Mouse (Mus musculus) thymus, adult 2 months (tissue): ENCODE measurements at regions not wholly inside any gene's neighbourhood (a gene's known extent, or its start where the extent isn't known, plus 50 kb on each side); places are given as distances from the start of the nearest gene placed in this dataset.

Experiments
- DNase-seq: peaks from one replicate; pipeline ENCODE4 v3.0.0; 2021
- H3K27ac ChIP-seq: fragments of 200-500 bp; 2 replicates; pipeline ENCODE4 v1.5.1; 2012; ENCODE audit warnings: low read length, control low read depth; ENCODE audit not compliant: control insufficient read depth, insufficient read depth
- H3K27me3 ChIP-seq: fragments of 200-500 bp; 2 replicates; pipeline ENCODE4 v1.6.1; 2012; ENCODE audit warnings: mild to moderate bottlenecking, low read length, moderate library complexity, mixed read lengths; ENCODE audit not compliant: control insufficient read depth, insufficient read depth
- H3K36me3 ChIP-seq: fragments of 200-500 bp; 2 replicates; pipeline ENCODE4 v1.6.1; 2012; ENCODE audit warnings: mild to moderate bottlenecking, low read length, moderate library complexity; ENCODE audit not compliant: control insufficient read depth, insufficient read depth
- H3K4me1 ChIP-seq: fragments of 200-500 bp; replicated peaks from 2 replicates; pipeline ENCODE4 v1.6.1; 2012; ENCODE audit warnings: low read length; ENCODE audit not compliant: control insufficient read depth, insufficient read depth
- H3K4me3 ChIP-seq: fragments of 200-500 bp; 2 replicates; pipeline ENCODE4 v1.5.1; 2012; ENCODE audit warnings: mild to moderate bottlenecking, low read length, control low read depth, moderate library complexity; ENCODE audit not compliant: control insufficient read depth, insufficient read depth
- CTCF ChIP-seq: fragments of 200-500 bp; IDR thresholded peaks from 2 replicates; pipeline ENCODE4 v1.5.1; 2012; ENCODE audit warnings: mild to moderate bottlenecking, control low read depth, low read length, moderate library complexity, borderline replicate concordance; ENCODE audit not compliant: control insufficient read depth, poor library complexity, insufficient read depth; ENCODE audit errors: extremely low read depth
- POLR2A ChIP-seq: fragments of 200-500 bp; IDR thresholded peaks from 2 replicates; pipeline ENCODE4 v1.6.1; 2012; ENCODE audit warnings: mild to moderate bottlenecking, low read length, control low read depth, moderate library complexity; ENCODE audit not compliant: control insufficient read depth, poor library complexity, insufficient read depth; ENCODE audit errors: extremely low read depth
- WGBS: fragments of 180-500 bp; shearing (Covaris S2); methylation state at CpG from one replicate; pipeline ENCODE4 v1.1.7; 2018; 5-methylcytosine and 5-hydroxymethylcytosine counted together

DNA sequence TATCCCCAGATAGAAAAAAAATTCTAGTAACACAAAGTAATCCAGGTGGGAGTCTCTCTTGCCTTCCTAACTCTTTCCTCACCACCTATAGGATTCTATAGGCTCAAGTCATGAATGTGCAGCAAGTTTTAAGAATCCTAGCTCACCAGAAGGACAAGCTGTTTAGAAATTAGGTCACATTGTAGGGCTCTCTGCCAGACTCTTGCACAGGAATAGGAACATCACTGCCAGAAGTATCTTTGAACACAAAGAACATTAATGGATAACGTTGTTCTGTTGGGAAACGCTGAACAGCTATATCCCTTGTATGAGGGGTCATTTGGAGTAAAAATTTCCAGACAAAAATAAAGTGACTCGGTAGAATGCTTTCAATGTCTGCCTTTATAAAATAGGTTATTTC lies 75.6 kb upstream of the Peli1 start:
- Histone ChIP-seq H3K27me3 (no peaks in the 10 kb centered on the region), H3K36me3 (no peaks in the 10 kb centered on the region), H3K4me3 (no peak overlapping the region), H3K4me1 (no peaks in the 10 kb centered on the region), H3K27ac (no peak overlapping the region)
- TF ChIP-seq CTCF (no peak), POLR2A (no peak)
- no peak for DNase-seq
- 94% methylated on average over 3 of the region's 3 CpGs for WGBS

DNA sequence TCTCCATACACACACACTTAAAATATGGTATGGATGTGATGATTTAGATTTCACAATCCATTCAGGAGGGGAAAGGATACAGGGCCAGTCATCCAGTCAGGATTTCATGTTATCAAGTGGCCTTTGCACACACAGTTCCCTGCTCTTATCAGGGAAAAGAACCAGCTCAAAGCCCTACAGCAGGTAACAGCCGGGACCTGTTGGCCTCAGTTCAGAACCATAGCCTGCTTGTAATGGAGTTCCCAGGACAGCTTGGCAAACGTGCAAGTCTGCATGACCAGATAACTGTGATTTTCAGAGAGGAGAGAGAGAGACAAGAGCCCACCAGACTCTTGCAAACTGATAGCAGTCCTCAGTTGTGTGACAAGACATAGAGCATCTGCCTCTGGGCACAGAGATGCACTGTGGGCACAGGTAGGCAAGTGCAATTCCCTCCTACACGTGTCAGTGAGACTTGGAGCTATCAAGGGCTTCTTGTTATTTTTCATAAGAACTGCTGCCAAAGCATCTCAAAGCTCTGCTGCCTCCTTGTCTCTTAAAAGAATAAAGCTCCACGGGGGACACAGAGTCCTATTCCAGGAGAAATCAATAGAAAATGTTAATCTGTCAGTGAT lies 74.9 kb upstream of the Peli1 start:
- TF ChIP-seq POLR2A (no peak), CTCF (no peak)
- H3K36me3 ChIP-seq: no peaks in the 10 kb centered on the region
- WGBS: 92% methylated on average over 4 of the region's 4 CpGs
- no peak overlapping the region for H3K27ac ChIP-seq
- no peaks in the 10 kb centered on the region for H3K27me3 ChIP-seq
- no peaks in the 10 kb centered on the region for H3K4me1 ChIP-seq
- H3K4me3 ChIP-seq: no peak overlapping the region
- no peak for DNase-seq

DNA sequence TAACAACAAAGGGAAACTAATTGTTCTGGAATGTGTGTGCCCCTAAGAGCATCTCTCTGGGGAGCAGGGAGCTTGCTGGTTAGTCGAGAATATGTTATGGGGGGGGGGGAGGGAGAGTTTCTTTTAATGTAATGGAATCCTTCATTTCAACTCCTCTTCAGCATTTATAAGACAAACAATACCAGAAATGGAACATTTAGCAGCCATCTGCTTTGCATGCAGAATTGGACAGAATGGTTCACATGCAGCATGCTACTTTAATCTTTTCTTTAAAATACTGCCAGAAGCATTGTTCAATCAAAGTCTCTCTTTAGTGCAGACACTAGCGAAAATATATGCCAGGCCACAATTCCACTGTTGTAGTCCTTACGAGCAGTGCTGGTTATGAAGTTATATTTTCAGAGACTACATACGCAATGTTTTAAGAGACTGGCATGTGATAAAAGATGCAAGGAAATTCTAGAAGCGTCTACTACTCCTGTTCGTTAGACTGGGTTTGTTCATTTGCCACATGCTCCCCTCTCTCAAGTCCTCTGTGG lies 74.2 kb upstream of the Peli1 start:
- WGBS: 90% methylated on average over 6 of the region's 6 CpGs
- H3K36me3 ChIP-seq: no peaks in the 10 kb centered on the region
- no peaks in the 10 kb centered on the region for H3K27me3 ChIP-seq
- H3K4me1 ChIP-seq: no peaks in the 10 kb centered on the region
- H3K4me3 ChIP-seq: no peak overlapping the region
- no peak for TF ChIP-seq POLR2A
- no peak for TF ChIP-seq CTCF
- no peak for DNase-seq
- no peak overlapping the region for H3K27ac ChIP-seq

DNA sequence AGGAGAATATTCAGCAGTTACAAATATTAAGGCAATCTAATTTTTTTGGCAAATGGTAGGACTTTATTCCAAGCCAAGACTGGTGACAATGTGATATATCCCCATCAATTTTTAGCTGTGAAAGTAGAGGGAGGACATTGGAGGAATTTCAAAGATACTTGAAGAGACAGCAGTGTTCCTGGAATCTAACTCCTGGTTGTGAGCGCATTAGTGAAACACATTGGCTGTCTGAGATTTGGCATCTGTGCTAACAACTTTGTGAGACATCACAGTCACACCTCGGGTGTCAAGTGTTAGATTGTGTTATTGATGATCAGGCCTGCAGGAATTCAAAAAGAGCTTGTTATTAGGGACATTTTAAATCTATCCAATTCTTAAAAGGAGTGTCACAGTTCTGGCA lies 71.3 kb upstream of the Peli1 start:
- Histone ChIP-seq H3K27ac (no peak overlapping the region), H3K4me3 (no peak overlapping the region), H3K36me3 (no peaks in the 10 kb centered on the region), H3K27me3 (no peaks in the 10 kb centered on the region), H3K4me1 (no peaks in the 10 kb centered on the region)
- 90% methylated on average over 2 of the region's 2 CpGs for WGBS
- no peak for TF ChIP-seq POLR2A
- TF ChIP-seq CTCF: no peak
- no peak for DNase-seq

DNA sequence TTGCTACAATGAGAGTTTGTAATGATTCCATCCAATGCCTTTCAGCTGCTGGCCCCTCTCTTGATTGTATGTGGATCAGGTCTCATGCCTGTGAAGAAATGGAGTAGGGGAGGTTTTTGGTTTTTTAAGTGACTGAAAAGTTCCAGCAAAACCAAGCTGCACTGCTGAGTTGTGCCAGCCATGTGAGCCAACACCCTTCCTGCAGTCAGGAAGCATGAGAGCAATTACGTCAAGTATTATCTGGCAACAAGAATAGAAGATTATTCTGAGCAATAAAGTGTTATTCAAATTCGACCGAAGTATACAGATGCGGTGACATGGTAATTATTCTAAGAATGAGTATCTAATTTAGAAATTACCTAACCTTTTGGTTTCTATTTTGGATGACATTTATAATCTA lies 67.0 kb upstream of the Peli1 start:
- Histone ChIP-seq H3K4me1 (no peaks in the 10 kb centered on the region), H3K36me3 (no peaks in the 10 kb centered on the region), H3K27me3 (no peaks in the 10 kb centered on the region), H3K27ac (no peak overlapping the region), H3K4me3 (no peak overlapping the region)
- 91% methylated on average over 4 of the region's 4 CpGs for WGBS
- DNase-seq: no peak
- TF ChIP-seq POLR2A: no peak
- no peak for TF ChIP-seq CTCF

DNA sequence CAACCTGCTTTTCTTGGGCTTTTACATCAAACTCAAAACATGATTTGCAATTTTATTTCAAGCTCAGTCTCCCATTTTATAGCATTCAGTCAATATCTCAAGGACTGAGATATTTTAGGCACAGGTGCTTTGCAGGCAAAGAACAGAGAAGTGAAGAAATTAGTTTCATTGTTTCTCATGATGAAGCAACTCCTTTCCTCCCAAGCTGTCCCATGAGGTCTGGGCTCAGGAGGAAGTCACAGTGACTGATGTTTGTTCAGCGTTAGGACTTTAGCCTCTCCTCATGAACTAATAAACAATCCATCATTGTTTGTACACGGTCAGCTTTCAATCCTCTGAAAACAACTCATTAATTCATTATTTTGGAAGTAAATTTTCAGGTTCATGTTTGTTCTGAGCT lies 66.6 kb upstream of the Peli1 start:
- H3K4me3 ChIP-seq: no peak overlapping the region
- H3K27me3 ChIP-seq: no peaks in the 10 kb centered on the region
- no peak for DNase-seq
- no peak overlapping the region for H3K27ac ChIP-seq
- H3K36me3 ChIP-seq: no peaks in the 10 kb centered on the region
- no peaks in the 10 kb centered on the region for H3K4me1 ChIP-seq
- TF ChIP-seq POLR2A (no peak), CTCF (no peak)
- 34% methylated on average over 2 of the region's 2 CpGs for WGBS

DNA sequence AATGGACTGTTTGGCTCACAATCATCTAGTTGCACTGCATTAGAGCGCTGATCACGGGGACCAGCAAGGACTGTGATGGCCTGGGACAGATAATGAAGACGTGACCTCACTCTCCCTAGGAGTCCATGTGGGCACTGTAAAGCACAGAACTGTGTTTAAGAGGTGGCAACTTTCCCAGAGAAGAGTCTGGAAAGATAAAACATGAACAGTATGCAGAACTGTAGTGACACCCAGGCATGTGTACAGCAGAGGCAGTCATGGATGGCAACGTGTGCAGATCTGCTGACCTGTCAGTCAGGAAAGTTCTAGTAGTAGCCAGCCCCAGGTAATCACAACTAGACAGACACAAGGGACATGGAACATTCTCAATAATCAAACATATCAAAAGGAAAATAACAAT lies 63.8 kb upstream of the Peli1 start:
- no peak overlapping the region for H3K27ac ChIP-seq
- 96% methylated on average over 4 of the region's 4 CpGs for WGBS
- TF ChIP-seq POLR2A: no peak
- TF ChIP-seq CTCF: no peak
- H3K4me3 ChIP-seq: no peak overlapping the region
- no peaks in the 10 kb centered on the region for H3K27me3 ChIP-seq
- no peaks in the 10 kb centered on the region for H3K4me1 ChIP-seq
- no peaks in the 10 kb centered on the region for H3K36me3 ChIP-seq
- DNase-seq: no peak
